Mouse (Mus musculus): ENCODE measurements at regions not wholly inside any gene's neighbourhood (a gene's known extent, or its start where the extent isn't known, plus 50 kb on each side); places are given as distances from the start of the nearest gene placed in this dataset.

GRCm38 (mm10) chr4:95388556-95388955, 168.8 kb upstream of the Fggy start:
- TF ChIP-seq EP300 (IDR thresholded peaks at IDR 0.05; ENCODE audit: insufficient read depth, low read depth, low read length), result no peak
- no peak for TF ChIP-seq CTCF (IDR thresholded peaks at IDR 0.05)
- no peak for TF ChIP-seq POLR2A (IDR thresholded peaks at IDR 0.05; ENCODE audit: insufficient read depth, low read depth, low read length)

DNA sequence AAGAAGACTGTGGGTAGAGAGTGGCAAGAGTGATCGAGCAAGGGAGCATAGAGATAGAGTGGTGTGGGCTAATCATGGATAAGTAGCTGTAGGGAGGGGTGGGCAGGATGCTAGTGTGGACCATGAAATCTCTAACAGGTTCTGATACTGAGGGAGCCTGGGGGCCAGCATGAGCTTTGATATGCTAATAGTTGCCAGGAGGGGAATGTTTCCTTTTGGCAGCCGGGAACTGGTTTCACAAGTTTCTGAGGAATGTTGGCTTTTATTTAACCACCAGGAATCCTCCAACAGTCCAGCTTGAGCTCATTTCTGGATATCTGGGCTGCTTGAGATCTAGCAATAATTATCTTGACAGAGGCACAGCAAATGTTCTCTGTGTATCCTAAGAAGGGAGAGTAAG, 167.7 kb upstream of the Fggy start:
- Histone ChIP-seq H3K9ac (ENCODE audit: low read depth, low read length) (no peak overlapping the region), H3K4me1 (ENCODE audit: control insufficient read depth, insufficient read depth, low read length) (peaks cover 9% of the 10 kb centered on the region), H3K4me3 (no peak overlapping the region), H3K27me3 (ENCODE audit: control insufficient read depth, insufficient read depth, low read length) (no peaks in the 10 kb centered on the region), H3K36me3 (ENCODE audit: control insufficient read depth, insufficient read depth, low read length) (peaks cover 9% of the 10 kb centered on the region), H3K79me2 (replicated peaks; ENCODE audit: control insufficient read depth, insufficient read depth, low read length) (no peaks in the 10 kb centered on the region), H3K27ac (no peak overlapping the region)
- 73% methylated on average over 2 of the region's 2 CpGs for WGBS
- intact Hi-C loops (cut with DNase I), result loop anchor here (5.0 kb wide), 4 partner anchors 72 to 337 kb away; partner anchors contain the start of genes Fggy and Jun
- TF ChIP-seq CTCF (IDR thresholded peaks at IDR 0.05) (no peak), POLR2A (IDR thresholded peaks at IDR 0.05; ENCODE audit: insufficient read depth, low read depth, low read length) (no peak), EP300 (IDR thresholded peaks at IDR 0.05; ENCODE audit: insufficient read depth, low read depth, low read length) (no peak)
- peak; percentile 34 to 47 for DNase-seq

More at GRCm38 (mm10) chr4:95388556-95388955, 168.8 kb upstream of the Fggy start:
- Histone ChIP-seq H3K27me3 (ENCODE audit: control insufficient read depth, insufficient read depth, low read length) (no peaks in the 10 kb centered on the region), H3K9ac (ENCODE audit: low read depth, low read length) (peak overlapping the region; percentile 46; the same call in 1 of the 2 replicates), H3K4me1 (ENCODE audit: control insufficient read depth, insufficient read depth, low read length) (peaks cover 9% of the 10 kb centered on the region), H3K4me3 (no peak overlapping the region), H3K27ac (peak overlapping the region; percentile 31; the same call in 1 of the 2 replicates), H3K79me2 (replicated peaks; ENCODE audit: control insufficient read depth, insufficient read depth, low read length) (no peaks in the 10 kb centered on the region), H3K36me3 (ENCODE audit: control insufficient read depth, insufficient read depth, low read length) (peaks cover 9% of the 10 kb centered on the region)
- peak in 1 of 2 experiments; percentile 34 for DNase-seq
- intact Hi-C loops (cut with DNase I), result loop anchor here (5.0 kb wide), 4 partner anchors 71 to 336 kb away; partner anchors contain the start of genes Fggy and Jun
- 29% methylated on average over 3 of the region's 3 CpGs for WGBS

DNA sequence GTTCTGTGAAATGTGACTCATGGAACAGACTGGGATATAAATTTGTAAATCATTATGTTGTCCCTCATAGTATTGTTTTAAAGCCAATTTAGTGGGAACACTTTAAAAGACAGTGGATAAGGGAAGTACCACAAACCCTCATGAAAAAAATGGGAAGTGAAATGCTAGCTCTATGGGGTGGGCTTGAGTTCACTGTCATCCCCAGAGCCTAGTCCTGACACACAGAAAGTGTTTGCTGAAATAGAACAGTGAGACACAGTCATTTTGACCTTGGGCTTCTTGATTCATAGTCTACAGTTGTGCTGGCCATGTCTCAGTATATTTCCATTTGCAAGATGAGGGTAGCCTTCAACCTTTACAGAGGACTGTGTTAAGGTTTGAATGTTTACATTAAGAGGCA, 166.8 kb upstream of the Fggy start:
- DNase-seq, result no peak
- intact Hi-C loops (cut with DNase I), result no loop called here
- peaks cover 7% of the 10 kb centered on the region; the same call in 1 of the 2 replicates for H3K36me3 ChIP-seq (ENCODE audit: control insufficient read depth, insufficient read depth, low read length)

GRCm38 (mm10) chr4:95395746-95396145, 161.6 kb upstream of the Fggy start:
- TF ChIP-seq EP300 (IDR thresholded peaks at IDR 0.05; ENCODE audit: insufficient read depth, low read depth, low read length) (no peak), POLR2A (IDR thresholded peaks at IDR 0.05; ENCODE audit: insufficient read depth, low read depth, low read length) (no peak), CTCF (IDR thresholded peaks at IDR 0.05) (no peak)
- no peak overlapping the region for H3K4me3 ChIP-seq
- 40% methylated on average over 3 of the region's 3 CpGs for WGBS
- DNase-seq, result no peak
- no peaks in the 10 kb centered on the region for H3K79me2 ChIP-seq (replicated peaks; ENCODE audit: control insufficient read depth, insufficient read depth, low read length)
- no peaks in the 10 kb centered on the region for H3K4me1 ChIP-seq (ENCODE audit: control insufficient read depth, insufficient read depth, low read length)
- no peak overlapping the region for H3K9ac ChIP-seq (ENCODE audit: low read depth, low read length)
- H3K36me3 ChIP-seq (ENCODE audit: control insufficient read depth, insufficient read depth, low read length), result no peaks in the 10 kb centered on the region
- H3K27ac ChIP-seq, result no peak overlapping the region
- intact Hi-C loops (cut with DNase I), result no loop called here
- no peaks in the 10 kb centered on the region for H3K27me3 ChIP-seq (ENCODE audit: control insufficient read depth, insufficient read depth, low read length)

More for the DNA sequence above, 166.8 kb upstream of the Fggy start:
- no peak overlapping the region for H3K4me3 ChIP-seq
- no peak for TF ChIP-seq EP300 (IDR thresholded peaks at IDR 0.05; ENCODE audit: insufficient read depth, low read depth, low read length)
- no peak for TF ChIP-seq CTCF (IDR thresholded peaks at IDR 0.05)
- TF ChIP-seq POLR2A (IDR thresholded peaks at IDR 0.05; ENCODE audit: insufficient read depth, low read depth, low read length), result no peak
- no peak overlapping the region for H3K27ac ChIP-seq
- no peaks in the 10 kb centered on the region for H3K27me3 ChIP-seq (ENCODE audit: control insufficient read depth, insufficient read depth, low read length)
- H3K9ac ChIP-seq (ENCODE audit: low read depth, low read length), result no peak overlapping the region
- H3K79me2 ChIP-seq (replicated peaks; ENCODE audit: control insufficient read depth, insufficient read depth, low read length), result no peaks in the 10 kb centered on the region
- H3K4me1 ChIP-seq (ENCODE audit: control insufficient read depth, insufficient read depth, low read length), result peaks cover 5% of the 10 kb centered on the region

- no peak overlapping the region for H3K4me3 ChIP-seq
- intact Hi-C loops (cut with DNase I), result no loop called here
- TF ChIP-seq POLR2A (IDR thresholded peaks at IDR 0.05; ENCODE audit: insufficient read depth, low read depth, low read length) (no peak), CTCF (IDR thresholded peaks at IDR 0.05) (no peak), EP300 (IDR thresholded peaks at IDR 0.05; ENCODE audit: insufficient read depth, low read depth, low read length) (no peak)
- H3K4me1 ChIP-seq (ENCODE audit: control insufficient read depth, insufficient read depth, low read length), result no peaks in the 10 kb centered on the region
- H3K9ac ChIP-seq (ENCODE audit: low read depth, low read length), result no peak overlapping the region
- no peaks in the 10 kb centered on the region for H3K36me3 ChIP-seq (ENCODE audit: control insufficient read depth, insufficient read depth, low read length)
- H3K27ac ChIP-seq, result no peak overlapping the region
- no peaks in the 10 kb centered on the region for H3K27me3 ChIP-seq (ENCODE audit: control insufficient read depth, insufficient read depth, low read length)
- DNase-seq, result no peak
- no peaks in the 10 kb centered on the region for H3K79me2 ChIP-seq (replicated peaks; ENCODE audit: control insufficient read depth, insufficient read depth, low read length)
Observed at GRCm38 (mm10) chr4:95398301-95398700, 159.0 kb upstream of the Fggy start.

DNA sequence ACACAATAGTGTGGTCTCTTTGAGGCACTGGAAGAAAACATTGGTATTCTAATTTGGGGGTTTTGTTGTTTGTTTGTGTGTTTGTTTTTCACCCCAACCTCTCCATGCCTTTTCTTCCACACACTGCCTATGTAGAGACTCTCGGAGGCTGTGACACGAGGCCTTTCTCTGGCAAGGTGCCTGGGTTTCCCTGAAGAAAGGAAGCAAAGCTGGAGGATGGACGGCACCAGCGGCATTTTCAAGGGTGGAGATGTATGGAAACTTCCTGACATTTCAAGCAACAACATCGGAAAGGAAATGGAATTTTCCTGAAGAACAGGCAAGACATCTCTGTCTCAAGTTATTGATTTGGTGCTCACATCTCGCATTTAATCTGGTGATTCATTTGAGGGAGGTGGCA, 155.0 kb upstream of the Fggy start:
- Histone ChIP-seq H3K79me2 (replicated peaks; ENCODE audit: control insufficient read depth, insufficient read depth, low read length) (no peaks in the 10 kb centered on the region), H3K4me1 (ENCODE audit: control insufficient read depth, insufficient read depth, low read length) (no peaks in the 10 kb centered on the region), H3K36me3 (ENCODE audit: control insufficient read depth, insufficient read depth, low read length) (no peaks in the 10 kb centered on the region), H3K9ac (ENCODE audit: low read depth, low read length) (no peak overlapping the region), H3K27ac (no peak overlapping the region), H3K4me3 (no peak overlapping the region), H3K27me3 (ENCODE audit: control insufficient read depth, insufficient read depth, low read length) (no peaks in the 10 kb centered on the region)
- TF ChIP-seq CTCF (IDR thresholded peaks at IDR 0.05) (no peak), POLR2A (IDR thresholded peaks at IDR 0.05; ENCODE audit: insufficient read depth, low read depth, low read length) (no peak), EP300 (IDR thresholded peaks at IDR 0.05; ENCODE audit: insufficient read depth, low read depth, low read length) (no peak)
- intact Hi-C loops (cut with DNase I), result no loop called here
- WGBS, result 43% methylated on average over 6 of the region's 6 CpGs
- DNase-seq, result no peak
